Mouse (Mus musculus) lung, adult 2 months (tissue): Measurements from ENCODE around the gene Fam166a. TPM values are rescaled to one million over a fixed set of nuclear protein-coding genes. Genes with fewer than 3 reads are reported as not detected.

Experiments used
- DNase-seq: peaks from one replicate; pipeline ENCODE4 v3.0.0; 2022
- H3K4me1 ChIP-seq: fragments of 200-500 bp; 2 replicates; pipeline ENCODE4 v1.6.1; 2011; ENCODE audit warnings: low read length; ENCODE audit not compliant: control insufficient read depth, insufficient read depth
- H3K4me3 ChIP-seq: fragments of 200-500 bp; replicated peaks from 2 replicates; pipeline ENCODE3; 2011; ENCODE audit warnings: low read depth, mild to moderate bottlenecking, control low read depth, low read length; ENCODE audit errors: extremely low read depth
- CTCF ChIP-seq: fragments of 200-500 bp; IDR thresholded peaks from 2 replicates; pipeline ENCODE4 v1.5.1; 2011; ENCODE audit warnings: mild to moderate bottlenecking, low read length, control low read depth; ENCODE audit not compliant: insufficient read depth
- POLR2A ChIP-seq: fragments of 200-500 bp; IDR thresholded peaks from 2 replicates; pipeline ENCODE4 v1.6.1; 2011; ENCODE audit warnings: low read depth, mild to moderate bottlenecking, control low read depth, low read length, borderline replicate concordance; ENCODE audit errors: extremely low read depth
- WGBS: fragments of 180-500 bp; shearing (Covaris S2); methylation state at CpG from one replicate; pipeline ENCODE4 v1.1.7; 2018; 5-methylcytosine and 5-hydroxymethylcytosine counted together
- polyA plus RNA-seq: library from polyadenylated mRNA; depleted of rRNA; stranded (reverse); fragments of >200 nt; gene quantifications from 2 replicates; pipeline ENCODE4 v1.2.3, GENCODE M21; 2012

Gene Fam166a
- polyA plus RNA-seq, 1 experiment = 0.17 TPM

GRCm38 (mm10) chr2:25228431-25228889 lies 9.9 kb downstream of the Fam166a start:
- whole genome bisulfite sequencing = under 1% methylated on average over 7 of the region's 7 CpGs

GRCm38 (mm10) chr2:25228995-25229530 lies 10.5 kb downstream of the Fam166a start:
- TF ChIP-seq POLR2A (no peak), CTCF (no peak)
- no peak for DNase-seq
- Histone ChIP-seq H3K4me1 (peaks cover 12% of the 10 kb centered on the region), H3K4me3 (no peak overlapping the region)
- 67% methylated on average over 6 of the region's 6 CpGs for WGBS

More at GRCm38 (mm10) chr2:25228431-25228889, 9.9 kb downstream of the Fam166a start:
- Histone ChIP-seq H3K4me1 (peaks cover 15% of the 10 kb centered on the region), H3K4me3 (peak overlapping the region; percentile 45)
- peak; percentile 82 for DNase-seq
- TF ChIP-seq POLR2A (0 out of 2 replicates have a peak, but pooled peaks have one; percentile 15), CTCF (peak; percentile 95)

- 84% methylated on average over 5 of the region's 5 CpGs for whole genome bisulfite sequencing
- TF ChIP-seq CTCF (no peak), POLR2A (no peak)
Observed at GRCm38 (mm10) chr2:25229582-25229981, 11.0 kb downstream of the Fam166a start.

GRCm38 (mm10) chr2:25230581-25230980 lies 12.0 kb downstream of the Fam166a start:
- Histone ChIP-seq H3K4me3 (no peak overlapping the region), H3K4me1 (peaks cover 10% of the 10 kb centered on the region)
- WGBS = 84% methylated on average over 7 of the region's 7 CpGs
- no peak for DNase-seq
- TF ChIP-seq POLR2A (no peak), CTCF (no peak)

More at GRCm38 (mm10) chr2:25229582-25229981, 11.0 kb downstream of the Fam166a start:
- peaks cover 12% of the 10 kb centered on the region for H3K4me1 ChIP-seq
- H3K4me3 ChIP-seq = no peak overlapping the region
- DNase-seq = no peak

- WGBS = 64% methylated on average over 12 of the region's 12 CpGs
- Histone ChIP-seq H3K4me1 (peaks cover 10% of the 10 kb centered on the region), H3K4me3 (no peak overlapping the region)
- TF ChIP-seq CTCF (no peak), POLR2A (no peak)
- no peak for DNase-seq
Observed at GRCm38 (mm10) chr2:25231038-25231437, 12.5 kb downstream of the Fam166a start.

GRCm38 (mm10) chr2:25233421-25233820 lies 14.9 kb downstream of the Fam166a start:
- TF ChIP-seq CTCF = no peak
- WGBS = 56% methylated on average over 4 of the region's 4 CpGs
- no peak for DNase-seq
- Histone ChIP-seq H3K4me1 (peaks cover 6% of the 10 kb centered on the region; the same call in 1 of the 2 replicates), H3K4me3 (no peak overlapping the region)

GRCm38 (mm10) chr2:25234050-25234449 lies 15.5 kb downstream of the Fam166a start, which contains the start of gene Slc34a3:
Gene Slc34a3 (minus strand): TSS chr2:25234364.
- 70% methylated on average over 3 of the region's 3 CpGs for WGBS
- no peak for DNase-seq
- Histone ChIP-seq H3K4me3 (no peak within 1 kb of the TSS), H3K4me1 (peaks cover 2% of the 10 kb centered on the region; the same call in 1 of the 2 replicates)
- no peak for TF ChIP-seq POLR2A
- TF ChIP-seq CTCF = no peak

- Histone ChIP-seq H3K4me1 (0 out of 2 replicates have a peak, but pooled peaks cover 2% of the 10 kb centered on the region), H3K4me3 (no peak overlapping the region)
- TF ChIP-seq CTCF (no peak), POLR2A (no peak)
- WGBS = 55% methylated on average over 5 of the region's 5 CpGs
- DNase-seq = no peak
Observed at GRCm38 (mm10) chr2:25234551-25235220, 16.1 kb downstream of the Fam166a start.

GRCm38 (mm10) chr2:25236614-25237013 lies 18.1 kb downstream of the Fam166a start, which contains the start of gene Rnf224:
Gene Rnf224 (minus strand): TSS chr2:25236787.
- no peak for DNase-seq
- no peak within 1 kb of the TSS for H3K4me3 ChIP-seq
- H3K4me1 ChIP-seq = peaks cover 5% of the 10 kb centered on the region
- 30% methylated on average over 8 of the region's 8 CpGs for WGBS
- TF ChIP-seq CTCF (no peak), POLR2A (no peak)
